Mouse (Mus musculus) MEL (cell line): ENCODE results near the gene Pramel7.

Source experiments
- BHLHE40 ChIP-seq: IDR thresholded peaks from 2 replicates; pipeline ENCODE4 v1.6.1; 2012; ENCODE audit warnings: low read depth, mild to moderate bottlenecking, inconsistent platforms, low read length, improper control_type of control experiment, borderline replicate concordance
- CHD2 ChIP-seq: IDR thresholded peaks from 2 replicates; pipeline ENCODE4 v1.6.1; 2011; ENCODE audit warnings: low read length, improper control_type of control experiment
- CTCF ChIP-seq, 3 experiments: IDR thresholded peaks in 2 of 3; conservative IDR thresholded peaks in 1 of 3; 2 replicates each; pipeline ENCODE4 v1.5.1; 2011 to 2012; ENCODE audit warnings: low read length in 3 of 3, low read depth in 2 of 3, mild to moderate bottlenecking in 2 of 3, improper control_type of control experiment in 1 of 3, inconsistent platforms in 1 of 3, mixed read lengths in 1 of 3, moderate library complexity in 1 of 3; ENCODE audit not compliant: control insufficient read depth in 1 of 3, insufficient read depth in 1 of 3, poor library complexity in 1 of 3, severe bottlenecking in 1 of 3
- EP300 ChIP-seq, 2 experiments: IDR thresholded peaks; 2 replicates each; pipeline ENCODE4 v1.6.1; 2011; ENCODE audit warnings: improper control_type of control experiment in 2 of 2, low read length in 2 of 2, low read depth in 1 of 2, mild to moderate bottlenecking in 1 of 2
- HCFC1 ChIP-seq: IDR thresholded peaks from 2 replicates; pipeline ENCODE4 v1.6.1; 2012; ENCODE audit warnings: low read depth, mild to moderate bottlenecking, inconsistent platforms, low read length, improper control_type of control experiment, moderate library complexity
- MAX ChIP-seq: IDR thresholded peaks from 2 replicates; pipeline ENCODE4 v1.6.1; 2011; ENCODE audit warnings: low read length, improper control_type of control experiment
- MAZ ChIP-seq: IDR thresholded peaks from 2 replicates; pipeline ENCODE4 v1.6.1; 2012; ENCODE audit warnings: low read depth, mild to moderate bottlenecking, inconsistent platforms, low read length, improper control_type of control experiment
- RAD21 ChIP-seq: IDR thresholded peaks from 2 replicates; pipeline ENCODE4 v1.6.1; 2011; ENCODE audit warnings: mild to moderate bottlenecking, low read depth, low read length, improper control_type of control experiment
- ZMIZ1 ChIP-seq: IDR thresholded peaks from 2 replicates; pipeline ENCODE4 v1.6.1; 2012; ENCODE audit warnings: low read depth, mild to moderate bottlenecking, inconsistent platforms, low read length, improper control_type of control experiment, moderate library complexity

GRCm38 (mm10) chr2:87480207-87480606 lies 16.7 kb downstream of the Pramel7 start:
- TF ChIP-seq MAX (no peak), MAZ (no peak), EP300 (IDR thresholded peaks at IDR 0.05; ENCODE audit: low read depth in 1 of 2, low read length in 2 of 2) (no peak), CTCF (IDR thresholded peaks at IDR 0.05 in 2 of 3, conservative IDR thresholded peaks at IDR 0.05 in 1 of 3; ENCODE audit: control insufficient read depth in 1 of 3, insufficient read depth in 1 of 3, low read depth in 2 of 3, low read length in 3 of 3, poor library complexity in 1 of 3, severe bottlenecking in 1 of 3) (peak in 1 of 3 experiments; percentile 24; a peak in 2 of 6 replicates), CHD2 (no peak), BHLHE40 (no peak), RAD21 (peak; percentile 25), ZMIZ1 (no peak), HCFC1 (no peak)
